Mouse (Mus musculus) hematopoietic multipotent progenitor cell, adult 10-12 weeks (in vitro differentiated cells): ENCODE results near the gene Fmo5. TPM values are rescaled to one million over a fixed set of nuclear protein-coding genes. Genes with fewer than 3 reads are reported as not detected.

Experiments
- polyA plus RNA-seq: library from polyadenylated mRNA; stranded (reverse); fragments of >175 nt; gene quantifications from 2 replicates; pipeline ENCODE4 v1.2.3, GENCODE M21; 2012; ENCODE audit warnings: low replicate concordance

The Fmo5 gene
- 0.40 and 2.1 TPM in 2 replicates for polyA plus RNA-seq

GRCm38 (mm10) chr3:97628391-97629001 lies at the start of gene Fmo5:
Gene Fmo5 (plus strand): TSS chr3:97628804.

GRCm38 (mm10) chr3:97609845-97610410 lies 18.7 kb upstream of the Fmo5 start, which contains the start of gene Chd1l:
Gene Chd1l (minus strand): TSS chr3:97610203.

GRCm38 (mm10) chr3:97657655-97658411 lies 29.2 kb downstream of the Fmo5 start, which contains the start of gene Prkab2:
Gene Prkab2 (plus strand): TSS chr3:97658193.

GRCm38 (mm10) chr3:97674644-97675110 lies 46.1 kb downstream of the Fmo5 start, which contains the start of gene Gm17651:
Gene Gm17651 (minus strand): TSS chr3:97674694.

Other genes with a start within 250 kb of the Fmo5 start
- not detected in 2 replicates for gene Olfr1402, start 206.8 kb upstream of the Fmo5 start, polyA plus RNA-seq
- 2.5 and 6.1 TPM in 2 replicates for gene Chd1l, start 18.6 kb upstream of the Fmo5 start, polyA plus RNA-seq
- gene Prkab2, start 29.4 kb downstream of the Fmo5 start, polyA plus RNA-seq = 2.7 and 4.5 TPM in 2 replicates
- not detected in 2 replicates for gene Gm17651, start 45.9 kb downstream of the Fmo5 start, polyA plus RNA-seq